Mouse (Mus musculus) embryonic facial prominence, embryonic 11.5 days (tissue): ENCODE data around the gene Ntpcr. TPM values are rescaled to one million over a fixed set of nuclear protein-coding genes. Genes with fewer than 3 reads are reported as not detected.

ENCODE experiments used
- ATAC-seq: fragments of 200-750 bp; cut with Nextera tagmentation; replicated peaks from 2 replicates; pipeline ENCODE4 v1.8.0; 2017; ENCODE audit warnings: low read depth; ENCODE audit not compliant: insufficient number of reproducible peaks, low FRiP score, low TSS enrichment
- DNase-seq: peaks from one replicate; pipeline ENCODE4 v3.0.0-alpha.2; 2015; ENCODE audit warnings: low spot score
- H3K27ac ChIP-seq: fragments of 300-500 bp; sonication (generic); replicated peaks from 2 replicates; pipeline ENCODE4 v1.5.1; 2014; ENCODE audit warnings: mild to moderate bottlenecking, low read depth, low read length, control low read depth
- H3K27me3 ChIP-seq: fragments of 300-500 bp; sonication (generic); 2 replicates; pipeline ENCODE4 v1.6.1; 2014; ENCODE audit warnings: mild to moderate bottlenecking, low read length, moderate library complexity, mixed read lengths; ENCODE audit not compliant: control insufficient read depth, insufficient read depth
- H3K36me3 ChIP-seq: fragments of 300-500 bp; sonication (generic); replicated peaks from 2 replicates; pipeline ENCODE4 v1.6.1; 2014; ENCODE audit warnings: low read depth, mild to moderate bottlenecking, low read length, moderate library complexity, mixed read lengths; ENCODE audit not compliant: control insufficient read depth, insufficient read depth
- H3K4me1 ChIP-seq: fragments of 300-500 bp; sonication (generic); 2 replicates; pipeline ENCODE4 v1.6.1; 2014; ENCODE audit warnings: low read length, mixed read lengths; ENCODE audit not compliant: control insufficient read depth, insufficient read depth
- H3K4me2 ChIP-seq: fragments of 300-500 bp; sonication (generic); 2 replicates; pipeline ENCODE4 v1.6.1; 2014; ENCODE audit warnings: low read depth, mild to moderate bottlenecking, control low read depth, low read length, moderate library complexity
- H3K4me3 ChIP-seq: fragments of 300-500 bp; sonication (generic); 2 replicates; pipeline ENCODE4 v1.5.1; 2014; ENCODE audit warnings: low read depth, low read length, control low read depth
- H3K9ac ChIP-seq: fragments of 300-500 bp; sonication (generic); replicated peaks from 2 replicates; pipeline ENCODE4 v1.6.1; 2014; ENCODE audit warnings: mild to moderate bottlenecking, control low read depth, low read length
- H3K9me3 ChIP-seq: fragments of 300-500 bp; sonication (generic); replicated peaks from 2 replicates; pipeline ENCODE4 v1.6.1; 2016; ENCODE audit warnings: mild to moderate bottlenecking, low read length, inconsistent platforms, mixed read lengths; ENCODE audit not compliant: control insufficient read depth
- whole genome bisulfite sequencing: fragments of 180-500 bp; shearing (Covaris S2); extraction: QIAGEN DNeasy Blood & Tissue Kit; methylation state at CpG from one replicate; pipeline ENCODE4 v1.1.7; 2014; 5-methylcytosine and 5-hydroxymethylcytosine counted together
- polyA plus RNA-seq: library from polyadenylated mRNA; unstranded; fragments of >200 nt; fragmentation: Nextera tagmentation; extraction: Ambion mirVana; gene quantifications from 2 replicates; pipeline ENCODE4 v1.2.1, GENCODE M21; 2014

The Ntpcr gene
- 23.8 and 24.0 TPM in 2 replicates for polyA plus RNA-seq

- no peaks in the 10 kb centered on the region for H3K27me3 ChIP-seq
- no peak within 1 kb of the TSS for H3K27ac ChIP-seq
Observed at GRCm38 (mm10) chr8:125729746-125730145, at the start of gene Ntpcr. Gene Ntpcr (plus strand): TSS chr8:125729963.

DNA sequence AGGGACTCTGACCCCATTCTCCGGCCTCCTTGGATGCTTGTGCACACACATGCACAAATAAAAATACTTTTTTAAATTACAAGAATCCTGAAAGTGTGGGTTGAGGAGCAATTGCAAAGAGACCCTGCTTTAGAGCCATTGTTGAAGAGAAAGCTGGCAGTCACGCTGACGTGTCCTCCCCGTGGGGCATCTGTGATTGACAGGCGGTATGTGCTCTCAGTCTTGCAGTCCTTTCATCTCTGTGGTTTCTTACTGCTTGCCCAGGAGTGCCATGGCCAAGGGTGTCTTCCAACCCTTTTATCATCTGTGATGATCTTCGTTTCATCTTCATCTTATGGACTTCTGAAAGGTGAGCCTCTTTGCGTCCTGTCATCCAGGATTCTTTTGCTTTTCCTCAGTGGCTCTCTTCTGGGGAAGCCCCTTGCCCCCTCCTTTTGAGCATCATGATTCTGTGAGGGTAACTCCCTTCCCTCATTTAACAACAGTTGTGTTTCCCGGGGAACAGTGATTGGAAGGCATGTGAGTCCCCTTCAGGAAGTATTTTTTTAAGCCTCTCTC, 48.8 kb upstream of the Ntpcr start:
- Histone ChIP-seq H3K27ac (no peak overlapping the region), H3K9ac (no peak overlapping the region), H3K4me2 (no peak overlapping the region), H3K27me3 (no peaks in the 10 kb centered on the region), H3K4me3 (no peak overlapping the region), H3K4me1 (no peaks in the 10 kb centered on the region), H3K36me3 (no peaks in the 10 kb centered on the region), H3K9me3 (no peaks in the 10 kb centered on the region)
- WGBS, result 37% methylated on average over 8 of the region's 8 CpGs
- DNase-seq, result peak; percentile 32
- ATAC-seq, result no peak

More at GRCm38 (mm10) chr8:125729746-125730145, at the start of gene Ntpcr:
- Histone ChIP-seq H3K4me1 (no peaks in the 10 kb centered on the region), H3K4me3 (no peak within 1 kb of the TSS), H3K9ac (no peak within 1 kb of the TSS), H3K9me3 (no peaks in the 10 kb centered on the region), H3K4me2 (no peak within 1 kb of the TSS), H3K36me3 (no peaks in the 10 kb centered on the region)
- ATAC-seq (no peak), DNase-seq (no peak)
- WGBS, result 78% methylated on average over 7 of the region's 7 CpGs

DNA sequence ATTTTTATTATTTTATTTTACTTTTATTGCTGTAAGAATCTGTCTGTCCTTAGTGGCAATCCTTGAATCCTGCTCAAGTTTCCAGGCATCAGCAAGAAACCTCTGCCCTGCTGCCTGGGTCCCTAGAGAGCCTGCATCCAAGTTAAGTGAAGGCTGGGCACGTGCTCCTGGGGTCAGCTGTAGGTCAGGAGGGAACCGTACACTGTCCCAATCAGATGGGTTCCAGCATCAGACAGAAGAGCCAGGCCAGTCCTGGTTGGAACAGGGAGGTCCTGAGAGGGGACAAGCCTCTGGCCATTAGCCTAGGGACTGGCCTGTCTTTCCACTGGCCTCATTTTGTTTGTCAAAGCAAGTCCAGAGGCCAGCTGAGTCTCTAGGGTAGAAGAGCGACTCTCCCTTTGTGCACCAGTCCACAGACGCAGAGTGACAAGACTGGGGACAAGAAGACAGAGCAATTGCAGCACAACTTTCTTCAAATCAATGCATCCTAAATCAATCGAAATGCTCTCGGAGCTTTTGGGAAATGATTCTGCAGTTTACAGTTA, 44.5 kb upstream of the Ntpcr start:
- H3K9ac ChIP-seq, result no peak overlapping the region
- H3K27ac ChIP-seq, result no peak overlapping the region
- H3K4me2 ChIP-seq, result no peak overlapping the region
- H3K4me3 ChIP-seq, result no peak overlapping the region
- no peaks in the 10 kb centered on the region for H3K4me1 ChIP-seq
- ATAC-seq (no peak), DNase-seq (peak; percentile 21)
- H3K27me3 ChIP-seq, result no peaks in the 10 kb centered on the region
- H3K9me3 ChIP-seq, result no peaks in the 10 kb centered on the region
- 60% methylated on average over 6 of the region's 6 CpGs for WGBS
- H3K36me3 ChIP-seq, result no peaks in the 10 kb centered on the region

- Histone ChIP-seq H3K27me3 (no peaks in the 10 kb centered on the region), H3K4me2 (no peak overlapping the region), H3K4me1 (no peaks in the 10 kb centered on the region), H3K27ac (no peak overlapping the region), H3K9me3 (no peaks in the 10 kb centered on the region), H3K9ac (no peak overlapping the region), H3K4me3 (no peak overlapping the region), H3K36me3 (no peaks in the 10 kb centered on the region)
- no peak for DNase-seq
- ATAC-seq, result no peak
- WGBS, result 81% methylated on average over 9 of the region's 9 CpGs
Observed at GRCm38 (mm10) chr8:125686221-125686865, 43.4 kb upstream of the Ntpcr start.

- H3K4me2 ChIP-seq, result no peak overlapping the region
- H3K27ac ChIP-seq, result no peak overlapping the region
- H3K4me1 ChIP-seq, result no peaks in the 10 kb centered on the region
- no peak overlapping the region for H3K4me3 ChIP-seq
- 78% methylated on average over 15 of the region's 15 CpGs for WGBS
- H3K36me3 ChIP-seq, result no peaks in the 10 kb centered on the region
- H3K9me3 ChIP-seq, result no peaks in the 10 kb centered on the region
- DNase-seq (no peak), ATAC-seq (no peak)
- no peak overlapping the region for H3K9ac ChIP-seq
- no peaks in the 10 kb centered on the region for H3K27me3 ChIP-seq
Observed at GRCm38 (mm10) chr8:125690166-125690915, 39.4 kb upstream of the Ntpcr start.

DNA sequence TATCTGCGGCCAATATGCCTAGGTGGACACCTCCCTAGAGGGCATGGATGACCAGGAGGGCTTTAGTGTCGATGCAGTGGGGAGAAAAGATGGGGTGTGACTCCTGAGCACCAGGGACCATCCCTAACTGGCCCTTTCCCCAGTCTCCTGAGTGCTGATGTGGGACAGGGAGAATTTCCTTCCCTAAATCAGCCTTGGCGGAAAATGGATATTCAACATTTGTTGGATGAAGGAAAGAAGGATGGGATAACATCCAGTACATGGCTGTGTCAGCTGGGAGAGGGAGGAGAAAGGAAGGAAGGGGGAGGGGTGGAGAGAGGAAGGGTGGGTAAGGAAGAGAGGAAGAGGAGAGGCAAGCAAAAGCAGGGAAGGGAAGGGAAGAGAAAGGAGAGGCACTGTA, 38.8 kb upstream of the Ntpcr start:
- Histone ChIP-seq H3K4me3 (no peak overlapping the region), H3K27me3 (no peaks in the 10 kb centered on the region), H3K36me3 (no peaks in the 10 kb centered on the region), H3K9ac (no peak overlapping the region), H3K9me3 (no peaks in the 10 kb centered on the region), H3K4me1 (no peaks in the 10 kb centered on the region), H3K4me2 (no peak overlapping the region), H3K27ac (no peak overlapping the region)
- ATAC-seq, result no peak
- no peak for DNase-seq
- 85% methylated on average over 3 of the region's 3 CpGs for WGBS

- no peak overlapping the region for H3K9ac ChIP-seq
- H3K9me3 ChIP-seq, result no peaks in the 10 kb centered on the region
- DNase-seq, result no peak
- H3K27me3 ChIP-seq, result no peaks in the 10 kb centered on the region
- H3K4me1 ChIP-seq, result no peaks in the 10 kb centered on the region
- WGBS, result 83% methylated on average over 5 of the region's 5 CpGs
- H3K4me2 ChIP-seq, result no peak overlapping the region
- H3K36me3 ChIP-seq, result no peaks in the 10 kb centered on the region
- no peak overlapping the region for H3K4me3 ChIP-seq
- no peak for ATAC-seq
- no peak overlapping the region for H3K27ac ChIP-seq
Observed at GRCm38 (mm10) chr8:125692447-125692846, 37.3 kb upstream of the Ntpcr start.

DNA sequence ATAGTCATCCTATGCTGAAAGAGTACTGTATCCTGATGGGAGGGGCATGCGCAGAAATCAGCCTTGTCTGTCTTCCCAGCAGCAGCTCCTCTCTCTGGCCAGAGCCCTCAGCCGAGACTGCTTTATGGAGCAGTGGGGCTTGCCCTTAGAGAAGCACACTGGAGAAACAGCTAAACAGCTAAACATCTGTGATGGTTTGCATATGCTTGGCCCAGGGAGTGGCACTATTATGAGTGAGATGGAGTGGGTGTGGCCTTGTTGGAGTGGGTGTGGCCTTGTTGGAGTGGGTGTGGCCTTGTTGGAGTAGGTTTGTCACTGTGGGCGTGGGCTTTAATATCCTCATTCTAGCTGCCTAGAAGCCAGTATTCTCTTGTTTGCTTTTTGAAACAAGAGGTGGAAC, 36.6 kb upstream of the Ntpcr start:
- 87% methylated on average over 3 of the region's 3 CpGs for WGBS
- H3K4me2 ChIP-seq, result no peak overlapping the region
- no peaks in the 10 kb centered on the region for H3K36me3 ChIP-seq
- no peaks in the 10 kb centered on the region for H3K9me3 ChIP-seq
- no peaks in the 10 kb centered on the region for H3K27me3 ChIP-seq
- ATAC-seq, result no peak
- H3K9ac ChIP-seq, result no peak overlapping the region
- H3K4me1 ChIP-seq, result no peaks in the 10 kb centered on the region
- no peak overlapping the region for H3K27ac ChIP-seq
- DNase-seq, result no peak
- no peak overlapping the region for H3K4me3 ChIP-seq
